Mouse (Mus musculus) C2C12 (cell line): ENCODE data around the gene Tmprss3. TPM values are rescaled to one million over a fixed set of nuclear protein-coding genes. Genes with fewer than 3 reads are reported as not detected.

Experiments
- H3K27me3 ChIP-seq: one replicate; pipeline ENCODE4 v1.6.1; 2011; ENCODE audit not compliant: control insufficient read depth, insufficient read depth, insufficient read length
- H3K36me3 ChIP-seq: one replicate; pipeline ENCODE4 v1.6.1; 2011; ENCODE audit not compliant: control insufficient read depth, insufficient read depth
- H3K4me3 ChIP-seq: one replicate; pipeline ENCODE4 v1.5.1; 2011; ENCODE audit warnings: mild to moderate bottlenecking, control low read depth; ENCODE audit not compliant: poor library complexity, insufficient read depth, severe bottlenecking
- H3K79me2 ChIP-seq: one replicate; pipeline ENCODE4 v1.6.1; 2011; ENCODE audit not compliant: control insufficient read depth, insufficient read depth
- H3K79me3 ChIP-seq: one replicate; pipeline ENCODE4 v1.6.1; 2011; ENCODE audit warnings: low read depth, control low read depth
- H3ac ChIP-seq: one replicate; pipeline ENCODE3; 2011; ENCODE audit warnings: low read depth; ENCODE audit not compliant: control insufficient read depth, insufficient read length
- CEBPB ChIP-seq: IDR thresholded peaks from one replicate; pipeline ENCODE4 v1.6.1; 2011; ENCODE audit warnings: low read depth, mild to moderate bottlenecking, control low read depth, moderate library complexity
- CTCF ChIP-seq: IDR thresholded peaks from one replicate; pipeline ENCODE4 v1.5.1; 2011; ENCODE audit not compliant: control insufficient read depth, insufficient read depth, insufficient read length
- FOSL1 ChIP-seq: IDR thresholded peaks from one replicate; pipeline ENCODE4 v1.8.0; 2011; ENCODE audit warnings: mild to moderate bottlenecking, low read length; ENCODE audit not compliant: poor library complexity, insufficient read depth, severe bottlenecking
- MAX ChIP-seq: IDR thresholded peaks from one replicate; pipeline ENCODE4 v1.6.1; 2011; ENCODE audit warnings: mild to moderate bottlenecking, control low read depth
- MYOD1 ChIP-seq: IDR thresholded peaks from one replicate; pipeline ENCODE4 v1.6.1; 2011; ENCODE audit warnings: low read depth; ENCODE audit not compliant: control insufficient read depth, insufficient read length
- MYOG ChIP-seq: IDR thresholded peaks from one replicate; pipeline ENCODE4 v1.6.1; 2011; ENCODE audit not compliant: control insufficient read depth, insufficient read length; ENCODE audit errors: extremely low read depth
- USF1 ChIP-seq: IDR thresholded peaks from one replicate; pipeline ENCODE4 v1.6.1; 2011; ENCODE audit warnings: low read depth, mild to moderate bottlenecking, control low read depth, moderate library complexity
- long read RNA-seq, 2 experiments: library from polyadenylated mRNA; unstranded; transcript quantifications; one replicate each; pipeline ENCODE4 v2.0.0; 2019 to 2020
- polyA plus RNA-seq: library from polyadenylated mRNA; unstranded; fragments of >200 nt; fragmentation: generic; extraction: Trizol; gene quantifications from one replicate; pipeline ENCODE4 v1.2.1, GENCODE M21; 2012; ENCODE audit warnings: missing spikeins

Gene Tmprss3
- polyA plus RNA-seq: not detected
- long read RNA-seq, experiment 1: 0 reads
- long read RNA-seq, experiment 2: 0 reads

DNA sequence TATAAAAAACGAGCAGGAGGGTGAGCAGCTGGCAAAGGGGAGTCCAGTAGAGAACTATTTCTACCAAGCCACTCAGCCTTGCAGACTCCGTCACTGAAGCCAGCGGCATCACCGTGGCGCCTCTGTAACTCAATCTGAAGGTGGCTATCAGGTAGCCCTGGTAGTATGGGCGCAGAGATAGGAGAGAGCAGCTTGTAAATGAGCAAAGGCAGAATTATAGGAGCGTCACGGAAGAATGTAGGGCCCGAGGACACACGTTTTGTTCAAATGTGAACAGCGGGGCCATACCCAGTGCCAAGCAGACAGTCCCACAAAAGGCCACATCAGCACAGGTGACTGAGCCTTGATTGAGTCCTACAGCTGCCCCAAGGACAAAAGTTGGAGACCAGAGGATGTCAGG, at the start of gene Tmprss3:
Gene Tmprss3, minus strand, starts transcription at position 101 of the 400 bp plus-strand sequence.
- no peaks in the 10 kb centered on the region for H3K36me3 ChIP-seq
- no peak within 1 kb of the TSS for H3ac ChIP-seq
- TF ChIP-seq MYOG: no peak
- no peak for TF ChIP-seq MAX
- no peak for TF ChIP-seq FOSL1
- no peak for TF ChIP-seq USF1
- TF ChIP-seq CEBPB: no peak
- no peak for TF ChIP-seq CTCF
- TF ChIP-seq MYOD1: no peak
- H3K4me3 ChIP-seq: no peak within 1 kb of the TSS
- H3K27me3 ChIP-seq: no peaks in the 10 kb centered on the region
- H3K79me3 ChIP-seq: no peaks in the 10 kb centered on the region
- H3K79me2 ChIP-seq: no peaks in the 10 kb centered on the region

DNA sequence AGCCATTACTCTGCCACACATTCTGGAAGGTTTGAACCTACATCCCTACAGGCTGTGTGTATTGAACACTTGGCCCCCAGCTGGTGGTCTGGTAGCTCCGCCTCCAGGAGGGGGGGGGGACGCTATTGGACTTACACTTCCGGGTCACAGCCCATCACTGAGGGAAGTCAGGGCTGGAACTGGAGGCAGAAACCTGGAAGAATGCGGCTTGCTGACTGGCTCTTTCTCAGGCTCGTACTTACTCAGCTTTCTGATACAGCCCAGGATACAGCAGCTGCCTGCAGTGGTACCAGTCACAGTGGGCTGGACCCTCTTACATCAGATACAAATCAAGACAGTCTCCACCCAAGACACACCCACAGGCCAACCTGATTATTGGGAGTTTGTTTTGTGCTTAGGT, 48.4 kb upstream of the Tmprss3 start:
- Histone ChIP-seq H3K79me2 (no peaks in the 10 kb centered on the region), H3ac (no peak overlapping the region), H3K36me3 (no peaks in the 10 kb centered on the region), H3K27me3 (peaks cover 8% of the 10 kb centered on the region), H3K4me3 (no peak overlapping the region), H3K79me3 (no peaks in the 10 kb centered on the region)
- TF ChIP-seq MAX: no peak

DNA sequence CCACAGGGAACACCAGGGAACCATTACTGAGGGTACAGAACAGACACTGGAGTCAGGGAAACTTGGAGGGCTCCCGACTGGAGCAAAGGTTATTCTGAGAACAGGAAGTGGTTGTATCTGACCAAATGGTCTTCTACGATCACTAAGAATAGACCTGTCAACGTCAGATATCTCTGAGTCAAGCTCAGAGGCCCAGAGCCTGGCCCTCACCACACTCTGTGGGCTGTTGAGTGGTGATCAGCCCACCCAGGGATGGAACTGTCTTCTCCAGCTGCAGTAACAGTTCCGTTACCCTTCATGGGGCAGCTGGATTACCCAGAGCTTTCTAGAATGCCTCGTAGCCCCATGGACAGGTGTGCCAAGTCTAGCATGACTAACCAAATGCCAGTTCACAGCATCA, 46.5 kb upstream of the Tmprss3 start:
- Histone ChIP-seq H3K79me2 (no peaks in the 10 kb centered on the region), H3K36me3 (no peaks in the 10 kb centered on the region)
- TF ChIP-seq CTCF: no peak
- no peak for TF ChIP-seq FOSL1
- no peak for TF ChIP-seq USF1
- no peak for TF ChIP-seq CEBPB
- no peak for TF ChIP-seq MYOD1

DNA sequence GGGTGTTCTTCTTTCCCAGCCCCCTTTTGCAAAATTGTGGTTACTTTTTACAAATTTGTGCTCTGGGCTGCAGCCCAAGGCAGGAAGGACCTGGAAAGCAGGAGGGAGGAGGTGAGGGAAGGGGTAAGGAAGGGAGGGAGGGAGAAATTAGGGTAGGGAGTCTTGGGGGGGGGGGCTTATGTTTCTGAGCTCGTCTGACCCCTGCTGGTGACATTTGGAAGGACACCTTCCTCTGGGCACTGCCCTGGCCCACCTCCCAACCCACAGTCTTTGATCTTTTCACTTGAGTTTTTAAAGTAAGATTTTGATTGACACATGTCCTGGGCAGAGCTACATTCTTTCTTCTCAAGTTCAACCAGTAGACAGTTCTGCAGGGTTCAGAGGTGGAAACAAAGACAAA, 44.0 kb upstream of the Tmprss3 start:
- H3K27me3 ChIP-seq: peaks cover 3% of the 10 kb centered on the region
- H3K79me2 ChIP-seq: no peaks in the 10 kb centered on the region
- no peak overlapping the region for H3K4me3 ChIP-seq
- TF ChIP-seq CTCF (no peak), USF1 (no peak), MYOG (no peak), FOSL1 (no peak), MAX (no peak), MYOD1 (no peak)
- no peaks in the 10 kb centered on the region for H3K79me3 ChIP-seq
- no peak overlapping the region for H3ac ChIP-seq
- H3K36me3 ChIP-seq: no peaks in the 10 kb centered on the region

More for the DNA sequence above, 46.5 kb upstream of the Tmprss3 start:
- Histone ChIP-seq H3ac (no peak overlapping the region), H3K79me3 (no peaks in the 10 kb centered on the region), H3K4me3 (no peak overlapping the region), H3K27me3 (peaks cover 6% of the 10 kb centered on the region)

DNA sequence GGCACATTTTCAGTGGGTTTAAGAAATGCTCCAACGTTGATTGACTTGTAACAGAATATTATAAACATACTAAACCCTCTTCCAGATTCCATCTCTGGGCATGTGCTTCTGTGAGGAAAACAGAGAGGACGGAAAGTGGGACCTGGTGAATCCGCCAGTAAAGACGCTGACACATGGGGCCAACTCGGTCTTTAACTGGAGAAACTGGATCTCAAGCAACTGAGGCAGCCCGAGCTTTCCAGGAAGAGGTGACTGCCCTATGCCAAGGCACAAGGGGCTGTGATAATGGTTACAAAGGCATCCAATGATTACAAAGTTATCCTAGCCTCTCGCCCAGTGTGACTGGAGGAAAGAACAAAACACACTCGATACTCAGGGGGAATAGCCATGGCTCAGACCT, 42.4 kb upstream of the Tmprss3 start:
- Histone ChIP-seq H3K4me3 (no peak overlapping the region), H3K27me3 (no peaks in the 10 kb centered on the region), H3K36me3 (no peaks in the 10 kb centered on the region), H3ac (no peak overlapping the region), H3K79me2 (no peaks in the 10 kb centered on the region), H3K79me3 (no peaks in the 10 kb centered on the region)
- TF ChIP-seq MYOG: no peak
- no peak for TF ChIP-seq FOSL1
- TF ChIP-seq MAX: no peak
- no peak for TF ChIP-seq USF1
- TF ChIP-seq MYOD1: no peak
- no peak for TF ChIP-seq CTCF
- no peak for TF ChIP-seq CEBPB

DNA sequence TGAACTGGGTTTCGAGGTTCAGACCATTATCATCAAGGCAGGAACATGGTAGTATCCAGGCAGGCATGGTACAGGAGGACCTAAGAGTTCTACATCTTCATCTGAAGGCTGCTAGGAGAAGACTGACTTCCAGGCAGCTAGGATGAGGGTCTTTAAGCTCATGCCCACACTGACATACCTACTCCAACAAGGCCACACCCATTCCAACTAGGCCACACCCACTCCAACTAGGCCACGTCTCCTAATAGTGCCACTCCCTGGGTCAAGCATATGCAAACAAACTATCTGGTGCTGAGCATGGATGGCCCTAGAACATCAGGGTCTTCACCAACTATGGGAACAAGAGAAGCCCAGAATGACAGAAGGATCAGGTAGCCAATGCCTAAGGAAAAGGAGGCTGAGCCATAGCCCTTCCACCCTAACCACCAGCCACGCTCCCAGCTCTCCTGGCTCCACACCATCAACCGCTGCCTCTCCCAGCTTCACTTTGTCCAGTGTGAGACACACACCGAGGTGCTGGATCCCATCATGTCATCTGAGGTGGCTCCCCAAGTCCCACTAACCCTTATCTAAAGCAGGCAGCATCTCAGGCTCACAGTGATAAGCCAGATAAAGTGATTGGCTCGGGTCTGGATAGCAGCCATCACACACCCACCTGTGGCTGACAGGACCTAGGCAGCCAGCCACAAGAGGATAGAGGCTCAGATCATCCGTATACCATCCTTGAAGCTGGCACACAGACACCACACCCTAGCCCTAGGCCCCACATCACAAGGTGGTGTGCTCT, 39.6 kb upstream of the Tmprss3 start:
- Histone ChIP-seq H3K79me3 (no peaks in the 10 kb centered on the region), H3K79me2 (no peaks in the 10 kb centered on the region), H3K36me3 (no peaks in the 10 kb centered on the region), H3K27me3 (no peaks in the 10 kb centered on the region), H3K4me3 (no peak overlapping the region), H3ac (no peak overlapping the region)
- TF ChIP-seq MYOG (no peak), MAX (no peak), USF1 (no peak), CEBPB (no peak), MYOD1 (no peak), FOSL1 (no peak), CTCF (no peak)
